Mouse (Mus musculus) hindbrain, embryonic 15.5 days (tissue): ENCODE data around the gene Tyk2. TPM values are rescaled to one million over a fixed set of nuclear protein-coding genes. Genes with fewer than 3 reads are reported as not detected.
A peak's percentile ranks its signal among the peaks of the same experiment; 100 is the strongest.

ENCODE experiments used
- ATAC-seq: fragments of 200-750 bp; cut with Nextera tagmentation; 2 replicates; pipeline ENCODE4 v1.8.0; 2017; ENCODE audit warnings: low read depth, moderate number of reproducible peaks, moderate TSS enrichment; ENCODE audit not compliant: low FRiP score
- H3K27ac ChIP-seq: fragments of 300-500 bp; sonication (generic); replicated peaks from 2 replicates; pipeline ENCODE4 v1.5.1; 2015; ENCODE audit warnings: mild to moderate bottlenecking, inconsistent platforms
- H3K27me3 ChIP-seq: fragments of 300-500 bp; sonication (generic); 2 replicates; pipeline ENCODE4 v1.6.1; 2015; ENCODE audit warnings: control low read depth, inconsistent platforms
- H3K36me3 ChIP-seq: fragments of 300-500 bp; sonication (generic); 2 replicates; pipeline ENCODE4 v1.6.1; 2015; ENCODE audit warnings: control low read depth, inconsistent platforms
- H3K4me1 ChIP-seq: fragments of 300-500 bp; sonication (generic); replicated peaks from 2 replicates; pipeline ENCODE4 v1.6.1; 2015; ENCODE audit warnings: control low read depth, inconsistent platforms
- H3K4me2 ChIP-seq: fragments of 300-500 bp; sonication (generic); 2 replicates; pipeline ENCODE4 v1.6.1; 2015; ENCODE audit warnings: moderate library complexity, mild to moderate bottlenecking, inconsistent platforms
- H3K4me3 ChIP-seq: fragments of 300-500 bp; sonication (generic); 2 replicates; pipeline ENCODE4 v1.5.1; 2015; ENCODE audit warnings: mild to moderate bottlenecking, inconsistent platforms
- H3K9ac ChIP-seq: fragments of 300-500 bp; sonication (generic); 2 replicates; pipeline ENCODE4 v1.6.1; 2015; ENCODE audit warnings: inconsistent platforms
- H3K9me3 ChIP-seq: fragments of 300-500 bp; sonication (generic); 2 replicates; pipeline ENCODE4 v1.6.1; 2016; ENCODE audit warnings: control low read depth, inconsistent platforms
- WGBS: fragments of 180-500 bp; shearing (Covaris S2); methylation state at CpG from one replicate; pipeline ENCODE4 v1.1.7; 2015; 5-methylcytosine and 5-hydroxymethylcytosine counted together
- microRNA-seq: library from miRNA; unstranded; fragments of <30 nt; microRNA quantifications from one replicate; pipeline ENCODE4, GENCODE M21; 2016
- polyA plus RNA-seq: library from polyadenylated mRNA; unstranded; fragments of >200 nt; fragmentation: Nextera tagmentation; extraction: Ambion mirVana; gene quantifications from 2 replicates; pipeline ENCODE4 v1.2.1, GENCODE M21; 2015

Gene Tyk2
- polyA plus RNA-seq, 1 experiment from 2014 or later, result 11.3 TPM

DNA sequence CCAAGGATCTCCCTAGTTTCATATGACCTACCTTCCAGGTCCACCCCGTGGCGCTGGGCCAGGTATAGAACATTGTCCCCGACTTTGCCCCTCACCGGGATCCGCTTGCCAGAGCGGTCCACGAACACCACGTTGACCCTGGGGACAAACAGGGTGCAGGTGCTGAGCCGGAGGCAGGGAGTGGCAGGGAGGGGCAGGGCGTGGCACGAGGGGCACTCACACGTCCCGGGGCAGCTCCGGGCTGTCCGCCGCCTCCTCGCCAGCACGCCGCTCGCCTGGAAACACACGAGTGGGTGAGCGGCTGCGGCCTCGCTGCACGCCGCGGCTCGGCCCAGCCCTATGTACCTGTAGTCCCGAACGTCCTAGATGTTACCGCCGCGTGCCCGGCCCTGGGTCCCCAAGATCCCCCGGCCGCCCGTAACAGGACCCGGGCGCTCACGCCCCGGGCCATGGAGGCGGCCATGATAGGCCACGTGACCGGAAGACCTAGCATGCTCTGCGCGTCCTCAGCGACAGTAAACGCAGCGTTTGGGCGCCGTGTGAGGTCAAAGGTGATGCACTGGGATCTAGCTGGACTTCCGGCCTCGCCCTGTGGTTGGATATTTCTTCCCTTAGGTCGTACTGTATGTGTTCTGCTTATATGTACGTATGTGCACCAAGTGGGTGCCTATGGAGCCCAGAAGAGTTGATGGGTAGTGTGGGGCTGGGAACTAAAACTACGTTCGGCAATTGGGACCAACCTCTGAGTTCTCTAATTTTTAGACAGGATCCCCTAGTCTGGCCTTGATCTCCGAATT is 57.8 kb downstream of the Tyk2 start, which contains the start of the genes Gm49373 and Fdx1l:
Gm49373 (minus strand) TSS at position 53 of the 797 bp plus-strand sequence.
Fdx1l (minus strand) TSS at position 571 of the 797 bp plus-strand sequence.
- 3% methylated on average over 57 of the region's 58 CpGs for WGBS
- peaks cover 42% of the 10 kb centered on the region for H3K36me3 ChIP-seq
- H3K9ac ChIP-seq, result peak within 1 kb of the TSS; percentile 77
- peak; percentile 94 for ATAC-seq
- no peaks in the 10 kb centered on the region for H3K9me3 ChIP-seq
- peak within 1 kb of the TSS; percentile 80 for H3K4me2 ChIP-seq
- H3K4me3 ChIP-seq, result peak within 1 kb of the TSS; percentile 78
- peaks cover 23% of the 10 kb centered on the region for H3K4me1 ChIP-seq
- peak within 1 kb of the TSS; percentile 75 for H3K27ac ChIP-seq
- H3K27me3 ChIP-seq, result no peaks in the 10 kb centered on the region

DNA sequence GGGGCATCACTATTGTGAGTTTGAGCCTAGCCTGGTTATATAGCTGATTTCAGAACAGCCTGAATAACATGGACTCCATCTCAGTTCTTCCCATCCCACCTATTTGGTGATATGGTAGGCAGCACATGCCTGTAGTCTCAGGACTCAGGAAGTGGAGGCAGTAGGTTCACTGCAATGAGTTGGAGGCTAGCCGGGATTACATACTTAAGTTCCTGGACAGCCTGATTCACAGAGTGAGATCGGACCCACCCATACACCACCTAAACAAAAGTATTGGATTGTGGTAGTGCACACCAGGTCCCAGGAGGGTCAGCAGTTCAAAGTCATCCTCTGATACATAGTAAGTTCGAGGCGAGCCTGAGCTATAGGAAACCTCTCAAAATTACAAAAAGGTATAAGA is 58.4 kb downstream of the Tyk2 start:
- H3K27ac ChIP-seq, result peak overlapping the region; percentile 75; the same call in 1 of the 2 replicates
- ATAC-seq, result peak; percentile 10; the same call in 1 of the 2 replicates
- peak overlapping the region; percentile 80 for H3K4me2 ChIP-seq
- H3K9ac ChIP-seq, result peak overlapping the region; percentile 77
- H3K4me3 ChIP-seq, result peak overlapping the region; percentile 78
- no peaks in the 10 kb centered on the region for H3K27me3 ChIP-seq
- no peaks in the 10 kb centered on the region for H3K9me3 ChIP-seq
- peaks cover 23% of the 10 kb centered on the region for H3K4me1 ChIP-seq
- peaks cover 38% of the 10 kb centered on the region for H3K36me3 ChIP-seq
- WGBS, result 19% methylated on average over 4 of the region's 4 CpGs

DNA sequence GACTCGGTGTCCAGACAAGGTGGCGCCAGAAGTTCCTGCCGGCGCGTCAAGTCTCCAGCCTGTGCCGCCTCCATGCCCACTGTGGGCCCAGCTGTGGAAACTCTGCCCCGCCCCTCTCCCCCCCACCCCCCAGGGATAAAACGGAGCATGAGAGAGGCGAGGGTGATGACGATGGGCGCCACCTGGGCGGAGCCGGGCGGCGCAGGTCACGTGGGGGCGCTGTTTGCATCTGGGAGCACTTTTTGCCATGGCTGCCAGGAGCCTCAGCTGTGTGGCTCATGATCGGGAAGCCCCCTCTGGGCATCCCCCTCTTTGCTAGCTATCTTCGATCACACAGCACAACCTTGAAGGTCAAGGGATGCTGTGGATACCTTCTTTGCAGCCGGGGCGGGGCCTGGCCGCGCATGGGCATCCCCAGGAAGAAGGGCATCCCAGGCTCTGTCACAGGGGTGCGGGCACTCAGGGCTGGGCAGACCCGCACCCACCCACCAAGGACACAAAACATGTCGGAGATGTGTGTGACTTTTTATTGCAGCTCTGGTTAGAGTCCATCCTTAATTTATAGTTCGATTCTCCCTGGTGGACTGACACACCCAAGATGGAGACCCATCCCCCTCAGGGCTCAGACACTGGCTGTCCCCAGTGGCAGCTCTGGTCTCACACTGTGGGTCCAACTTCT is 63.9 kb downstream of the Tyk2 start, which contains the start of gene Zglp1:
Zglp1 (minus strand) TSS at position 88 of the 679 bp plus-strand sequence.
- WGBS, result 90% methylated on average over 27 of the region's 27 CpGs
- H3K36me3 ChIP-seq, result peaks cover 41% of the 10 kb centered on the region

DNA sequence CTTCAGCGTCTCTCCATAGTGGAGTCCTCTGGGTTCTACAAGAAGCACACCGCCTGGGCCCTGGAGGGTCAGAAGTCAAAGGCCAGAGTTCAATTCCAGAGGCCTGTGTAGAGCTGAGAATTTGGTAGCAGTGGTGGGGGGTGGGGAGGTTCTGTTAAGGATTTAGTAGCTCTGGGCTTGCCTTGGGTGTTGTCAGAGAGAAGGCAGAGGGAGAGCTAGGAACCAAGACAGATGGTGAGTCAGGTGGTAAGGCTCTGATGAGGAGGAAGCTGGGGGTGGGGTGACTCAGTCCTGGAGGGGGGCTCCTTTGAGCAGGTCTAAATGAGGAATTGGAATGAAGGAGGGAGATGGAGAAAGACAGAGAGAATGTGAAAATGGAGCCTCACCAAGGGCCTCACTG is 68.1 kb downstream of the Tyk2 start:
- no peak for ATAC-seq
- WGBS, result 92% methylated on average over 2 of the region's 2 CpGs

More for the DNA sequence above, 63.9 kb downstream of the Tyk2 start, which contains the start of gene Zglp1:
- H3K4me2 ChIP-seq, result no peak within 1 kb of the TSS
- no peaks in the 10 kb centered on the region for H3K9me3 ChIP-seq
- H3K4me3 ChIP-seq, result no peak within 1 kb of the TSS
- H3K27me3 ChIP-seq, result no peaks in the 10 kb centered on the region
- ATAC-seq, result no peak
- peaks cover 7% of the 10 kb centered on the region for H3K4me1 ChIP-seq
- no peak within 1 kb of the TSS for H3K9ac ChIP-seq
- no peak within 1 kb of the TSS for H3K27ac ChIP-seq

More for the DNA sequence above, 68.1 kb downstream of the Tyk2 start:
- Histone ChIP-seq H3K9me3 (no peaks in the 10 kb centered on the region), H3K4me3 (no peak overlapping the region), H3K27ac (no peak overlapping the region), H3K27me3 (no peaks in the 10 kb centered on the region), H3K4me2 (no peak overlapping the region), H3K36me3 (peaks cover 28% of the 10 kb centered on the region), H3K9ac (no peak overlapping the region), H3K4me1 (no peaks in the 10 kb centered on the region)

Small RNA genes lying within 50 kb of the gene (microRNA-seq; reads per million reads assigned to microRNA genes)
- gene Mir7082, result 1.3 reads per million

Other genes starting within 250 kb of the Tyk2 start
- gene Ppan, start 243.1 kb downstream of the Tyk2 start, polyA plus RNA-seq, result 46.3 and 47.5 TPM in 2 replicates
- 249 and 256 TPM in 2 replicates for gene Eif3g, start 232.6 kb downstream of the Tyk2 start, polyA plus RNA-seq
- gene Dnmt1, start 171.4 kb downstream of the Tyk2 start, polyA plus RNA-seq, result 60.5 and 63.9 TPM in 2 replicates
- gene S1pr2, start 154.5 kb downstream of the Tyk2 start, polyA plus RNA-seq, result 8.5 and 10.8 TPM in 2 replicates
- gene Mrpl4, start 128.5 kb downstream of the Tyk2 start, polyA plus RNA-seq, result 109 and 114 TPM in 2 replicates
- 3.4 and 3.9 TPM in 2 replicates for gene Icam1, start 115.3 kb downstream of the Tyk2 start, polyA plus RNA-seq
- gene Icam4, start 101.9 kb downstream of the Tyk2 start, polyA plus RNA-seq, result not detected in 2 replicates
- gene Icam5, start 99.2 kb downstream of the Tyk2 start, polyA plus RNA-seq, result 1.7 and 2.6 TPM in 2 replicates
- 0.58 and 3.0 TPM in 2 replicates for gene Zglp1, start 64.2 kb downstream of the Tyk2 start, polyA plus RNA-seq
- 1.7 and 2.8 TPM in 2 replicates for gene Gm49373, start 58.1 kb downstream of the Tyk2 start, polyA plus RNA-seq
- gene Fdx1l, start 57.6 kb downstream of the Tyk2 start, polyA plus RNA-seq, result 71.0 and 74.1 TPM in 2 replicates
- gene Gm38431, start 39.2 kb downstream of the Tyk2 start, polyA plus RNA-seq, result 1.3 and 3.1 TPM in 2 replicates
- gene Raver1, start 39.2 kb downstream of the Tyk2 start, polyA plus RNA-seq, result 31.7 and 37.8 TPM in 2 replicates
- gene Cdc37, start 18.7 kb upstream of the Tyk2 start, polyA plus RNA-seq, result 211 TPM in 2 replicates
- 36.5 and 41.0 TPM in 2 replicates for gene Pde4a, start 34.5 kb upstream of the Tyk2 start, polyA plus RNA-seq
- 66.7 and 68.2 TPM in 2 replicates for gene Keap1, start 108.1 kb upstream of the Tyk2 start, polyA plus RNA-seq
- gene S1pr5, start 117.2 kb upstream of the Tyk2 start, polyA plus RNA-seq, result 4.1 and 4.6 TPM in 2 replicates
- gene Atg4d, start 134.1 kb upstream of the Tyk2 start, polyA plus RNA-seq, result 47.6 and 53.7 TPM in 2 replicates
- 14.9 and 15.7 TPM in 2 replicates for gene Kri1, start 156.7 kb upstream of the Tyk2 start, polyA plus RNA-seq
- 108 and 111 TPM in 2 replicates for gene Cdkn2d, start 160.2 kb upstream of the Tyk2 start, polyA plus RNA-seq
- 2.7 and 3.1 TPM in 2 replicates for gene Ap1m2, start 181.1 kb upstream of the Tyk2 start, polyA plus RNA-seq
- 64.5 and 73.4 TPM in 2 replicates for gene Slc44a2, start 189.5 kb upstream of the Tyk2 start, polyA plus RNA-seq
- 209 and 215 TPM in 2 replicates for gene Ilf3, start 236.6 kb upstream of the Tyk2 start, polyA plus RNA-seq